Mouse (Mus musculus) heart, postnatal 25 days (tissue): ENCODE measurements around the gene Osbpl2. TPM values are rescaled to one million over a fixed set of nuclear protein-coding genes. Genes with fewer than 3 reads are reported as not detected.

Experiments
- DNase-seq: peaks from one replicate; pipeline ENCODE4 v3.0.0; 2022; ENCODE audit warnings: low spot score
- intact Hi-C: fragments of 180-260 bp; cut with DNase I; formaldehyde crosslinking; loops from one replicate; pipeline ENCODE4 v1.15.1; 2025
- microRNA-seq: library from miRNA; unstranded; fragments of <30 nt; microRNA quantifications from one replicate; pipeline ENCODE4 v1.2.0, GENCODE M21; 2022
- total RNA-seq, 2 experiments: library from RNA; stranded (reverse); gene quantifications; 2 replicates each; pipeline ENCODE4 v1.2.3; 2021

Osbpl2 gene
- total RNA-seq, 2 experiments from 2014 or later: 32.3 to 36.4 TPM

DNA sequence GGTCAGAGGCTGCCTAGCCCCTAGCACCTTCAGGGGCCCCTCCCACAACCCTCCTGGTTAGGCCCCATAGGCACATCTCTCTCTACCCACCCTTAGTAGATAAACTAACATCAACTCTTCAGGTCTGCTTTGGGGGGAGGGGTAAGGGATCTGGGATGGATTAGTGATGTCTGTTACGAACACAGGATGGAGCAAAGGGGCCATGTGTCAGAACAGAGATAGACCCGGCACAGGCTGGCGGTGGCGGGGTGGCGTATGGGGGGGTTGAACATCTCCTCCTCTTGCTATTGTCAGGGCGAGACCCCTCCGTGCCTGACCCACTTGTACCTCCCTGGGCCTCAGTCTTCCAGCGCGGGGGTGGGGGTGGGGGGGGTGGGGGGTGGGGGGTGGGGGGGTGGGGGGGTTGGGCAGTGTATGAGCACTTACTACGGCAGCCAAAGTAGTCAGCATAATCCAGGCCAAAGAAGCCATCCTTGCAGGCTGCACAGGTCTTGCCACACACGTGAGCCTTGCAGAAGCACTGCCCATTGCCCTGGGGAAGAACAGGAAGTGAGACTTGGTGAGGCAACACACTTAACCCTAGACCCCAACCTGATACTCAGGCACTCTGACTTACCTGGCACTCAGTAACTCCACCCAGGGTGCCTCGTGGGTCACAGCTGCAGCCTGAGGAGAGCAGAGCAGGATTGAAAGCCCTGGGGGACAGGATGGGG is 77.7 kb downstream of the Osbpl2 start:
- intact Hi-C loops: no loop called here
- DNase-seq: no peak

DNA sequence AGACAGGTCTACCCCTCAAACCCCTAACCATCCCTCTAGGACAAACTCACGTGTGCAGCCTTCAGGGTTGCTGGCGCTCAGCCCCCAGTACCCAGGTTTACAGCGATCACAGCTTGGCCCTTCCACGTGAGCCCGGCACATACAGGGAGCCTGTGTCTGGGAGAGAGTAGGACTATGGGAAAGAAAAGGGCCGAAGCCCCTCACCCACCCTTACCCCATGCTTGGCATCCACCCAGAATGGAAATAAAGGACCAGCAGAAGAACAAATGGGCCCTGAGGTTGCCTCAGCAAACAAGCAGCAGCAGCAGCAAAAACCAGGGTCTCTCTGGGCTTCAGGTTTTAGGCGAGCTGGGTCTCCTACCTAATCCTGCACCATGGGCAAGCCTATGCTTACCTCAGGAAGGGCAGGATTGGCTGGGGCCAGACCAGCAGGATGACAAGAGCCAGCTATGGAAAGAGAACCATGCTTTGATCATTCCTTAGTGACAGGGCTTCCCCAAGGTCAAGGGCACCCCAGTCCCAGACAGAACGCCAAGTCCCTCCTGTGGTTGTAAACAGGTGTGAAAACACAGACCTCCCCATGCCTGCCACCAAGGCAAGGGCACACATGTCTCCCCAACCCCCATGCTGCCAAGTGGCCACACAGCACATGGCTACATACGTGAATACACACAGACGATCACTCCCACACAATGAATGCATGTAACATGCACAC is 78.4 kb downstream of the Osbpl2 start:
- DNase-seq: no peak
- intact Hi-C loops: no loop called here

DNA sequence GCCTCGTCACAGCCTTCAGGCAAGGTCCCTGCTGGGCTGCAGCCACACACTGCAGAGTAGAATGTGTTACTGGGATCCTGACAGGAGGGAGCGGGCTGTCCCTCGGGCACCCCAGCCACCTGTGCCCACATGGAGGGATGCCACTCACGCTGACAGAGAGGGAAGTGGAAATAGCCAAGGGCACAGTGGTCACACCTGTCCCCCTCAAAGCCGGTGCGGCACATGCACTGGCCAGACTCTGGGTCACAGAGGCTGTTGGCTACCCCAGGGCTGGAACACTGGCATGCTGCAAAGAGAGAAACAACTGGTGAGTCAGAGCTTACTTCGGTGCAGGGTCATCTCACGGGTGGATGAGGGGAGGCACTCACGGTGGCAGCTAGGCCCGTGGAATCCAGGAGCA is 79.7 kb downstream of the Osbpl2 start:
- DNase-seq: no peak
- intact Hi-C loops: no loop called here

DNA sequence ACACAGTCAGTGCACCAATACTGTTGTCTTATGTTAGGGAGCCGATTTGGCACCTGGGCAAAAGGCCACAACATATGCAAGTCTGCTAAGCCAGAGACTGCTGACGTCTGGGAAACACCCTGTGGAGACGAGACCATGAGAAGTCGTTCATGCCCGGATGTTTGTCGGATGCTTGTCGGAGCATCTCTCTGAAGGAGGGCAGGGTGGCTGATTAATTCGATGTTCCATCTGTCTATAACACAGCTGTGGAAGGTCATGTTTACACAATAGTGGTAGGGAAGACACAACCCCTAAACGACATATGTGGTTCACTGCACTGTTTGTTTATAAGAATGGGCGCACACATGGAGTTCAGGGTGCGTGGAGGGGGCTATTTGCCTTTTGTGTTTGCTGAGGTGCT is 81.6 kb downstream of the Osbpl2 start:
- DNase-seq: no peak
- intact Hi-C loops: no loop called here

DNA sequence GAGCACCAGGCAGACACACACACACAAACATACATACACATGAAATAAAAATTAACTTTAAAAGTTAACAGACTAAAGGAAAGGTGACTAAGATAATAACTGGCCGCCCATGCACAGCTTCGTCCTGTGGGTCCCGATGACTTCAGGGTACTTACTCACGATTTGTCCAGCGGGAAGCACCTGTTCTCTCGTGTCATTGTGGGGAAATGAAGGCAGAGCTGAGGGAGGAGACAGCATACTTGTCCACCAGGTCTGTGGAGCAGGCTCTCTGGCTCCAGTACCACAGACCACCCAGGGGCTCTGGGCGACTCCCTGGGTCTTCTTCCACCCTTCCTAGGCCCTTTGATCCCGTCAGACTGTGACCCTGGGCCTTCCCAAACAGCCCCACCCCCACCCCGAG is 82.2 kb downstream of the Osbpl2 start:
- no peak for DNase-seq
- intact Hi-C loops: no loop called here

DNA sequence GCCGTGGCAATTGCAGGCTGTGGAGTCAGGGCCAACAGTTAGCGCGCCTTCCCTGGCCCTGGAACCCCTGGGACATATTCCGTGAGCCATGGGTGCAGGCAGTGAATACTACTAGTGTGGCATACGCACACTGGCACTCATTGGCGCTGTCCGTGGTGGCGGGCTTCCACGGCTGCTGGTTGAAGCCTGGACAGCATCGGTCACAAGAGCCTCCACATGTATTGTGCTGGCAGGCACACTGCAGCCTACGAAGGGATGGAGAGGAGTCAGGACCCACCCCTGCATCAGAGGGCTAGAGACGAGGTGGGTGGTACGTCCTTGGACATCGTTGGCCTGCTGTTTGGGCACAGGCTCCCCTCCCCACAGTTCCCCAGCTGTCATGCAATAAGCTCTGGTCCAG is 83.2 kb downstream of the Osbpl2 start:
- intact Hi-C loops: no loop called here
- DNase-seq: no peak

DNA sequence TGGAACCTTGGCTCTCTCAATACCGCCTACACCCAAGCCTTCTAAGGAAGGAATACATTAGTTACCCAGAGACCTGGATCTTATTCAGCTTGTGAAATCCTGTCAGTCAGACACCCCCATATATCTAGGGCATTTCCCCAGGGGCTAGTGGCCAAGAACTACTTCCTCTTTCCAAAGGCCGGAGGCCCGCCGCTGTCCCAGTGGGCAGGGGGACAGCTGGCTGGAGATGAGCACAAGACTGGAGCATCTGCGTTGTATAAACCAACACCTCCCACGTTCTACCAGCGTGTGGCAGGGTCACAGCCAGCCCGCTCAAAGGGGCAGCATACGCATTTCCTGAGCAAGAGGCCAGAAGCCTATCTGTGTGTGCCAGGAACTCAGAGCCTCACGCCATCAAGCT is 83.7 kb downstream of the Osbpl2 start:
- DNase-seq: no peak
- intact Hi-C loops: no loop called here

DNA sequence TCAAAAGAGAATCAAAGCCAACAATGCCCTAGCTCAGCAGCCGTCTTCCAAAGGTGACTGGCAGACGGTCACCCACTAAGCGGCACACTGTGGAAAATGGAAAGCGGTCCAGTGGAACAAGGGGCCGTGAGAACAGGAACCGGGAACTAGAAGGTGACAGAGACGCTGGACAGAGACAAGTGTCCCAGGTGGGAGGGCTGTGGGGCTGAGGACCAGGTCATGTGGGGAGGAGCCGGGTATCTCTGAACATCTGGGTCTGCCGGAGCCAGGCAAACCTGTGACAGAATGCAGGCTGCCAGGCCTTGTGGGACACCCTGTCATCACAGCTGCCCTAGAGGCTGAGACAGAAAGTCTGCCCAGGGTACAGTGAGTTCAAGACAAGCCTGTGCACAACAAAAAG is 85.4 kb downstream of the Osbpl2 start:
- no peak for DNase-seq
- intact Hi-C loops: no loop called here

DNA sequence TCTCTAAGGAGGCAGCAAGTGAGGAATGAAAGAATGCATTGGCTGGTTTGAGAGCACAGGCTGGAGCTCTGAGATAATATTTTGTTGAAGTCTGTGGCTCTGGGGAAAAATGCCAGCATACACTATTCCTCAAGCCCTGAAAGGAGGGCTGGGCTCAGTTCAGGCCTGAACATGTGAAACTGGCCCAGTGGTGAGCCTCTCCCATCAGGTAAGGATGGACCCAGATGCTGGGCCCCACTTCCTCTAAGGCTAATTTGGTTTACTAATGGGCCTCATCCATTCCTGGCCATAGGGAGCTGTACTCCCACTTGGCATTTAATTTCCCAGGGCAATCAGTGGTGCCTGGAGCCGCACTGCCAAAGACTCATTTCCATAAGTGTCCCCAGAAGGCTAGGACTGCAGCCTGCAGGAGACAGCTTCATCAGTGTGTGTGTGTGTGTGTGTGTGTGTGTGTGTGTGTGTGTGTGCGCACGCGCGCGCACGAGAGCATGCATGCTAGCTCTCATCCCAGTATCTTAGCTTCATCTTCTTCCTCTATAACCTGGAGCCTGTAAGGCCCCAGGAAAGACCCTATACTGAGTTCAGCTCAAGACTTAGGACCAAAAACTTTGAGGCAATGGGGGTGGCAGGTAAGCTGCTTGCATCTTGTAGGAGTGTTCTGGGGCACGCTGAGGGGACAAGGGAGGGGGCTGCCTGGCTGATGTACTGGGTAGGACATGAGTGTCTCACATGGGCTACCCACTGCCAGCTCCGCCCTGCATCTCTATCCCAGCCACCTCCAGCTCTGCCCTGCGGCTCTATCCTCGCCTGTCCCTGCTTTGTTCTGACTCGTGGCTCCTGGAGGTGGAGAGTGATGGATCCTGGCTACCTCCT is 86.2 kb downstream of the Osbpl2 start:
- DNase-seq: no peak
- intact Hi-C loops: no loop called here

DNA sequence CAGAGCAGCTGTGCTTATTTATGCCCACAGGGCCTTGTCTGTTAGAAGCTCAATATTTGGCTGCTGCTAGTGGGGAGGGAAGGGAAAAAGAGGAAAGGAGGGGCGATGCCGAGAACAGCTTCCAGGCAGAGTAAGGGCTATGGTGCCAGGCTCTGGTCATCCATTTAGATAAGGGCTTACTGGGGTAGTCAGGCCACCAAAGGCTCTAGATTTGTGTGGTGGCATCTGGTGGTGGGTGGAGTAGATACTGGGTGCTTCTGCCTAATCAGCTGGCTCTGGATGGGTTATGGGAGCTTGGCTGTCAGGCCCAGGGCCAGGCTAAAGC is 86.8 kb downstream of the Osbpl2 start:
- no peak for DNase-seq
- intact Hi-C loops: no loop called here

DNA sequence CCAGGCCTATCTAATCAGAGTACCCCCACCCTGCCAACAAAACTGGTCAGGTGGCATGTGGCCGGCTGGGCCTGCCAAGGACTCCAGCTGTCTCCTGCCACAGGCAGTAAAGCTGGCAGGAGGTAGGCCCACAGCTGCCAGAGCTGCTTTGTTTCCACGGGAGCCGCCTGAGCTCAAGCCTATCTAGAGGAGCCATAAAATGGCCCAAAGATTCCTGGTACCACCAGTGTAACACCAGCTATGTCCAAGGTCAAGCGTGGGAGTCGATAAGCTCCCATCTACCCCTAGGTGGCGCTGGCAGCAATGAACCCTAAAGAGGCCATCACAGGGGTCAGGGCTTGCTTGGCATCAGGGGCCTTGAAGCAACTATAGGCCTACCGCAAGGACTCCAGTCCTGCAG is 88.7 kb downstream of the Osbpl2 start:
- no peak for DNase-seq
- intact Hi-C loops: loop anchor here (1.0 to 2.0 kb wide), 2 partner anchors 17 to 43 kb away; partner anchors contain the start of gene Lama5

DNA sequence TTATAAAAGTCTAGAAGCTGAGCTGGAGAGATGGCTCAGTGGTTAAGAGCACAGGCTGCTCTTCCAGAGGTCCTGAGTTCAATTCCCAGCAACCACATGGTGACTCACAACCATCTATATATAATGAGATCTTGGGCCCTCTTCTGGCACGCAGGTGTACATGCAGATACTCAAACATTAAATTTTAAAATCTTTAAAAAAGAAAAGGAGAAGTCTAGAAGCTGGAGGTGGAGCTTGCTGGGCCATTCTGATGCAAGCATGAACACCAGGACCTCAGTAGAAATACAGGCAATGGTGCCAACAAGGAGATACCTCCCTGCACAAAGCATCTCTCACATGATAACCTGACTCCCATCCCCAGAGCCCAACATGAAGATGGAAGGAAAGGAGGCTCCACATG is 89.9 kb downstream of the Osbpl2 start:
- no peak for DNase-seq
- intact Hi-C loops: loop anchor here (1.0 to 2.0 kb wide), 2 partner anchors 16 to 42 kb away; partner anchors contain the start of gene Lama5

DNA sequence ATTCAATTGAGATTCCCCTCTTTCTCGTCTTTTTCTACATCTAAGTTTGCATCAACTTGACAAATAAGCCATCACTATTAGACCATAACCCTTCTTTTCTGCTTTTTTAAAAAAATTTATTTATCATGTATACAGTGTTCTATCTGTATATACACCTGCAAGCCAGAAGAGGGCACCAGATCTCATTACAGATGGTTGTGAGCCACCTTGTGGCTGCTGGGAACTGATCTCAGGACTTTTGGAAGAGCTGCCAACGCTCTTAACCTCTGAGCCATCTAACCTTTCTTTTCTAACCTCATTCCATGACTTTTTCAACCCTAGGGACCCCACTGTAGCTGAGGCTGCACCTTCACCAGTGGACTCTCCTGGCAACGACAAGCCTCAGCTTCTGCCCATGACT is 93.1 kb downstream of the Osbpl2 start:
- intact Hi-C loops: no loop called here

More for the DNA sequence above, 93.1 kb downstream of the Osbpl2 start:
- DNase-seq: no peak

Small RNAs within 50 kb of the gene (microRNA-seq; reads per million reads assigned to microRNA genes)
- not detected for gene Mir7005

Other genes with a start within 250 kb of the Osbpl2 start
- 10 to 100 TPM; 18.7 to 19.5 TPM for gene Taf4, start 142.7 kb upstream of the Osbpl2 start, total RNA-seq
- 10 to 100 TPM; 59.2 to 63.1 TPM for gene Lsm14b, start 94.3 kb upstream of the Osbpl2 start, total RNA-seq
- gene Psma7, start 76.9 kb upstream of the Osbpl2 start, total RNA-seq: 100 to 1,000 TPM; 155 to 163 TPM
- gene Ss18l1, start 76.8 kb upstream of the Osbpl2 start, total RNA-seq: 1 to 10 TPM; 2.2 to 2.3 TPM
- gene Mtg2, start 48.7 kb upstream of the Osbpl2 start, total RNA-seq: 10 to 100 TPM; 23.0 to 27.4 TPM
- not detected for gene Hrh3, start 14.8 kb upstream of the Osbpl2 start, total RNA-seq
- gene Adrm1, start 52.2 kb downstream of the Osbpl2 start, total RNA-seq: 10 to 100 TPM; 73.1 to 83.5 TPM
- gene Lama5, start 106.6 kb downstream of the Osbpl2 start, total RNA-seq: 10 to 100 TPM; 50.3 to 58.2 TPM
- 100 to 1,000 TPM; 471 to 515 TPM for gene Rps21, start 138.1 kb downstream of the Osbpl2 start, total RNA-seq
- 10 to 100 TPM; 13.0 to 13.8 TPM for gene Cables2, start 154.2 kb downstream of the Osbpl2 start, total RNA-seq
- gene Rbbp8nl, start 170.6 kb downstream of the Osbpl2 start, total RNA-seq: not detected
- 1 to 10 TPM in 1 of 2 experiments, under 1 TPM in 1; 0.98 to 1.1 TPM for gene Gata5, start 215.4 kb downstream of the Osbpl2 start, total RNA-seq